Mouse (Mus musculus): ENCODE data around the gene Rpp21. TPM values are rescaled to one million over a fixed set of nuclear protein-coding genes. Genes with fewer than 3 reads are reported as not detected.
"Not testable (repeated sequence)": the region's sequence is repeated elsewhere in the genome, so short reads cannot be mapped to it uniquely, and the experiment has no call there.

Rpp21 gene
- polyA plus RNA-seq, 1 experiment from 2014 or later: 75.1 TPM

- Histone ChIP-seq H3K27ac (no peak overlapping the region), H3K4me2 (no peak overlapping the region), H3K4me3 (replicated peaks) (no peak overlapping the region), H3K9ac (no peak overlapping the region), H3K9me3 (replicated peaks) (no peaks in the 10 kb centered on the region), H3K4me1 (replicated peaks) (peaks cover 10% of the 10 kb centered on the region), H3K27me3 (no peaks in the 10 kb centered on the region), H3K36me3 (peaks cover 75% of the 10 kb centered on the region)
- no peak for ATAC-seq (ENCODE audit: low read depth)
- DNase-seq: no peak
- 52% methylated on average over 9 of the region's 9 CpGs for WGBS (ENCODE audit: insufficient replicate concordance)
Observed at GRCm38 (mm10) chr17:36261511-36262166, 3.8 kb upstream of the Rpp21 start.

GRCm38 (mm10) chr17:36257241-36257947 lies 475 bp downstream of the Rpp21 start:
- peak; percentile 92 for ATAC-seq (ENCODE audit: low read depth)
- Histone ChIP-seq H3K4me2 (peak overlapping the region; percentile 70), H3K4me3 (replicated peaks) (peak overlapping the region; percentile 81), H3K9ac (peak overlapping the region; percentile 83), H3K9me3 (replicated peaks) (no peaks in the 10 kb centered on the region), H3K36me3 (peaks cover 44% of the 10 kb centered on the region), H3K27me3 (peaks cover 9% of the 10 kb centered on the region), H3K4me1 (replicated peaks) (peaks cover 14% of the 10 kb centered on the region), H3K27ac (peak overlapping the region; percentile 77)
- under 1% methylated on average over 37 of the region's 37 CpGs for WGBS (ENCODE audit: insufficient replicate concordance)
- peak; percentile 52 for DNase-seq

GRCm38 (mm10) chr17:36253087-36253600 lies 4.7 kb downstream of the Rpp21 start:
- H3K27me3 ChIP-seq: peaks cover 46% of the 10 kb centered on the region
- H3K4me3 ChIP-seq (replicated peaks): no peak overlapping the region
- H3K27ac ChIP-seq: no peak overlapping the region
- no peak overlapping the region for H3K9ac ChIP-seq
- no peaks in the 10 kb centered on the region for H3K9me3 ChIP-seq (replicated peaks)
- DNase-seq (no peak), ATAC-seq (ENCODE audit: low read depth) (no peak)
- no peak overlapping the region for H3K4me2 ChIP-seq
- H3K4me1 ChIP-seq (replicated peaks): peaks cover 16% of the 10 kb centered on the region
- peaks cover 8% of the 10 kb centered on the region for H3K36me3 ChIP-seq
- 30% methylated on average over 6 of the region's 6 CpGs for WGBS (ENCODE audit: insufficient replicate concordance)

- peaks cover 8% of the 10 kb centered on the region for H3K36me3 ChIP-seq
- H3K4me3 ChIP-seq (replicated peaks): peak overlapping the region; percentile 21; the same call in 1 of the 2 replicates
- peak; percentile 39 for ATAC-seq (ENCODE audit: low read depth)
- 5% methylated on average over 25 of the region's 25 CpGs for WGBS (ENCODE audit: insufficient replicate concordance)
- peaks cover 11% of the 10 kb centered on the region for H3K4me1 ChIP-seq (replicated peaks)
- H3K9me3 ChIP-seq (replicated peaks): no peaks in the 10 kb centered on the region
- no peak overlapping the region for H3K27ac ChIP-seq
- peaks cover 53% of the 10 kb centered on the region for H3K27me3 ChIP-seq
- H3K9ac ChIP-seq: no peak overlapping the region
- DNase-seq: no peak
- H3K4me2 ChIP-seq: peak overlapping the region; percentile 41
Observed at GRCm38 (mm10) chr17:36252250-36252876, 5.5 kb downstream of the Rpp21 start.

- peak overlapping the region; percentile 50 for H3K4me2 ChIP-seq
- no peak overlapping the region for H3K27ac ChIP-seq
- H3K4me1 ChIP-seq (replicated peaks): peaks cover 2% of the 10 kb centered on the region; the same call in 1 of the 2 replicates
- no peak for ATAC-seq (ENCODE audit: low read depth)
- peaks cover 55% of the 10 kb centered on the region for H3K27me3 ChIP-seq
- 21% methylated on average over 31 of the region's 33 CpGs for WGBS (ENCODE audit: insufficient replicate concordance)
- DNase-seq: no peak
- H3K9me3 ChIP-seq (replicated peaks): no peaks in the 10 kb centered on the region
- no peak overlapping the region; the same call in 1 of the 2 replicates for H3K4me3 ChIP-seq (replicated peaks)
- H3K9ac ChIP-seq: no peak overlapping the region
- H3K36me3 ChIP-seq: no peaks in the 10 kb centered on the region
Observed at GRCm38 (mm10) chr17:36248886-36249285, 9.0 kb downstream of the Rpp21 start.

- Histone ChIP-seq H3K9ac (no peak overlapping the region), H3K36me3 (no peaks in the 10 kb centered on the region), H3K27me3 (peaks cover 35% of the 10 kb centered on the region), H3K4me3 (replicated peaks) (no peak overlapping the region), H3K4me2 (no peak overlapping the region), H3K9me3 (replicated peaks) (no peaks in the 10 kb centered on the region), H3K27ac (no peak overlapping the region), H3K4me1 (replicated peaks) (no peaks in the 10 kb centered on the region)
- ATAC-seq (ENCODE audit: low read depth) (no peak), DNase-seq (no peak)
- 48% methylated on average over 2 of the region's 2 CpGs for WGBS (ENCODE audit: insufficient replicate concordance)
Observed at GRCm38 (mm10) chr17:36245741-36246140, 12.1 kb downstream of the Rpp21 start.

- no peak overlapping the region for H3K27ac ChIP-seq
- H3K9ac ChIP-seq: no peak overlapping the region
- no peaks in the 10 kb centered on the region for H3K4me1 ChIP-seq (replicated peaks)
- H3K4me2 ChIP-seq: no peak overlapping the region
- DNase-seq (no peak), ATAC-seq (ENCODE audit: low read depth) (no peak)
- no peaks in the 10 kb centered on the region for H3K9me3 ChIP-seq (replicated peaks)
- peaks cover 29% of the 10 kb centered on the region for H3K27me3 ChIP-seq
- H3K4me3 ChIP-seq (replicated peaks): no peak overlapping the region
- 37% methylated on average over 5 of the region's 5 CpGs for WGBS (ENCODE audit: insufficient replicate concordance)
- H3K36me3 ChIP-seq: no peaks in the 10 kb centered on the region
Observed at GRCm38 (mm10) chr17:36244031-36244430, 13.8 kb downstream of the Rpp21 start.

- DNase-seq (no peak), ATAC-seq (ENCODE audit: low read depth) (no peak)
- Histone ChIP-seq H3K4me1 (replicated peaks) (no peaks in the 10 kb centered on the region), H3K4me2 (no peak overlapping the region), H3K9me3 (replicated peaks) (no peaks in the 10 kb centered on the region), H3K27ac (no peak overlapping the region), H3K4me3 (replicated peaks) (no peak overlapping the region), H3K9ac (no peak overlapping the region), H3K36me3 (no peaks in the 10 kb centered on the region), H3K27me3 (peaks cover 43% of the 10 kb centered on the region)
- WGBS (ENCODE audit: insufficient replicate concordance): 16% methylated on average over 5 of the region's 5 CpGs
Observed at GRCm38 (mm10) chr17:36240637-36241213, 17.1 kb downstream of the Rpp21 start.

GRCm38 (mm10) chr17:36237321-36237921 lies 20.4 kb downstream of the Rpp21 start:
- no peak overlapping the region for H3K27ac ChIP-seq
- peak overlapping the region; percentile 29 for H3K4me3 ChIP-seq (replicated peaks)
- H3K9me3 ChIP-seq (replicated peaks): no peaks in the 10 kb centered on the region
- H3K4me2 ChIP-seq: peak overlapping the region; percentile 53
- WGBS (ENCODE audit: insufficient replicate concordance): 5% methylated on average over 27 of the region's 27 CpGs
- no peaks in the 10 kb centered on the region for H3K4me1 ChIP-seq (replicated peaks)
- ATAC-seq (ENCODE audit: low read depth): no peak
- peaks cover 66% of the 10 kb centered on the region for H3K27me3 ChIP-seq
- DNase-seq: no peak
- no peak overlapping the region for H3K9ac ChIP-seq
- no peaks in the 10 kb centered on the region for H3K36me3 ChIP-seq

GRCm38 (mm10) chr17:36235300-36235699 lies 22.6 kb downstream of the Rpp21 start:
- H3K4me3 ChIP-seq (replicated peaks); ATAC-seq (ENCODE audit: low read depth); H3K9me3 ChIP-seq (replicated peaks); DNase-seq; H3K4me2 ChIP-seq; H3K4me1 ChIP-seq (replicated peaks); H3K9ac ChIP-seq; H3K36me3 ChIP-seq; H3K27ac ChIP-seq: not testable (repeated sequence)
- WGBS (ENCODE audit: insufficient replicate concordance): 13% methylated on average over 9 of the region's 9 CpGs
- peaks cover 58% of the 10 kb centered on the region for H3K27me3 ChIP-seq

- Histone ChIP-seq H3K27me3 (peaks cover 50% of the 10 kb centered on the region), H3K4me1 (replicated peaks) (no peaks in the 10 kb centered on the region), H3K27ac (no peak overlapping the region), H3K9ac (no peak overlapping the region), H3K36me3 (no peaks in the 10 kb centered on the region), H3K9me3 (replicated peaks) (no peaks in the 10 kb centered on the region), H3K4me3 (replicated peaks) (no peak overlapping the region), H3K4me2 (no peak overlapping the region)
- ATAC-seq (ENCODE audit: low read depth): no peak
- DNase-seq: no peak
- WGBS (ENCODE audit: insufficient replicate concordance): 59% methylated on average over 5 of the region's 5 CpGs
Observed at GRCm38 (mm10) chr17:36233572-36233971, 24.3 kb downstream of the Rpp21 start.
